Mouse (Mus musculus) CH12.LX (cell line): Measurements from ENCODE around the gene Ern1.

Experiments
- BHLHE40 ChIP-seq: IDR thresholded peaks from 2 replicates; pipeline ENCODE4 v1.6.1; 2011; ENCODE audit warnings: mild to moderate bottlenecking, low read depth, low read length, improper control_type of control experiment
- CHD2 ChIP-seq: IDR thresholded peaks from 2 replicates; pipeline ENCODE4 v1.6.1; 2011; ENCODE audit warnings: low read length, improper control_type of control experiment
- CTCF ChIP-seq, 2 experiments: IDR thresholded peaks in 1 of 2; conservative IDR thresholded peaks in 1 of 2; 2 replicates each; pipeline ENCODE4 v1.5.1; 2011 to 2012; ENCODE audit warnings: low read depth in 2 of 2, low read length in 2 of 2, improper control_type of control experiment in 1 of 2, inconsistent platforms in 1 of 2, mild to moderate bottlenecking in 1 of 2, moderate library complexity in 1 of 2
- E2F4 ChIP-seq: IDR thresholded peaks from 2 replicates; pipeline ENCODE4 v1.6.1; 2011; ENCODE audit warnings: low read depth, low read length, improper control_type of control experiment; ENCODE audit not compliant: insufficient replicate concordance
- ELF1 ChIP-seq: IDR thresholded peaks from 2 replicates; pipeline ENCODE4 v1.6.1; 2014; ENCODE audit warnings: low read depth, mild to moderate bottlenecking, inconsistent platforms, low read length, improper control_type of control experiment
- MAFK ChIP-seq: IDR thresholded peaks from 2 replicates; pipeline ENCODE4 v1.6.1; 2011; ENCODE audit warnings: low read length, improper control_type of control experiment; ENCODE audit not compliant: insufficient replicate concordance
- MAZ ChIP-seq: IDR thresholded peaks from 2 replicates; pipeline ENCODE4 v1.6.1; 2012; ENCODE audit warnings: low read depth, mild to moderate bottlenecking, inconsistent platforms, low read length, improper control_type of control experiment, moderate library complexity
- NRF1 ChIP-seq: IDR thresholded peaks from 2 replicates; pipeline ENCODE4 v1.6.1; 2014; ENCODE audit warnings: low read depth, mild to moderate bottlenecking, inconsistent platforms, low read length, improper control_type of control experiment, moderate library complexity
- POLR2A ChIP-seq: IDR thresholded peaks from 2 replicates; pipeline ENCODE4 v1.6.1; 2011; ENCODE audit warnings: low read depth, mild to moderate bottlenecking, improper control_type of control experiment, low read length
- RAD21 ChIP-seq: IDR thresholded peaks from 2 replicates; pipeline ENCODE4 v1.6.1; 2011; ENCODE audit warnings: low read depth, mild to moderate bottlenecking, low read length, improper control_type of control experiment, moderate library complexity
- TCF12 ChIP-seq: IDR thresholded peaks from 2 replicates; pipeline ENCODE4 v1.6.1; 2014; ENCODE audit warnings: low read depth, mild to moderate bottlenecking, inconsistent platforms, low read length, improper control_type of control experiment
- UBTF ChIP-seq: IDR thresholded peaks from 2 replicates; pipeline ENCODE4 v1.6.1; 2012; ENCODE audit warnings: low read depth, mild to moderate bottlenecking, inconsistent platforms, low read length, improper control_type of control experiment, moderate library complexity
- ZMIZ1 ChIP-seq: IDR thresholded peaks from 2 replicates; pipeline ENCODE4 v1.6.1; 2012; ENCODE audit warnings: low read depth, mild to moderate bottlenecking, inconsistent platforms, low read length, improper control_type of control experiment
- ZNF384 ChIP-seq: IDR thresholded peaks from 2 replicates; pipeline ENCODE4 v1.6.1; 2012; ENCODE audit warnings: low read depth, low read length, improper control_type of control experiment, inconsistent platforms

- TF ChIP-seq NRF1 (no peak), POLR2A (no peak), CTCF (conservative IDR thresholded peaks at IDR 0.05 in 1 of 2, IDR thresholded peaks at IDR 0.05 in 1 of 2; ENCODE audit: low read depth in 2 of 2, low read length in 2 of 2) (no peak), MAFK (no peak), E2F4 (no peak), CHD2 (no peak), UBTF (no peak), TCF12 (no peak), MAZ (no peak), BHLHE40 (no peak), RAD21 (no peak), ELF1 (no peak), ZNF384 (no peak), ZMIZ1 (no peak)
These were observed 48.3 kb downstream of the Ern1 start for GRCm38 (mm10) chr11:106439355-106439754.
